10 mouse cellular contexts compared by ENCODE assay signal in the genomic region with DNA sequence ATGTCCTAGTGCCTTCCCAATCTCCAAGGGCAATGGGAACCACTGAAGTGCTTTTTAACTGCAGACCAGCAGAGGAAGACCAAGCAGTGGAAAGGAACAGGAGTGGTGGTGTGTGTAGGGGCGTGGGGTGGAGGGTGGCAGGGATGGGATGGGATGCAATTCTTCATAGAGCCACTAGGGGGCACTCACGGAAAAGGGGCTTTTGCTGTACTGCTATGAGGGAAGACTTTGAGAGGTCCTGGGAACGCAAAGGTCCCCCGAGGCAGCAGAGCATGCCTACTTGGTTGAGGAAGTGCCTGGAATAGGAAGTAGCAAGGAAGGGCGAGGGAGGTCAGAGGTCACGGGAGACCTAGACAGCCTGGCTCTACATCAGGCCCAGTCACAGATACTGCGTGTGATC.
DNase-seq lines count a peak whose midpoint lies in the region; ATAC-seq and TF ChIP-seq lines count a peak whose summit lies in the region.
"Had no signal": no experiment of that assay in that cellular context is flagged by ENCODE, and none has a peak within 500 bp of the region (broad histone marks: within the 10 kb centered on the region; RNA-seq: fewer than 3 reads in every experiment).

No protein-coding gene starts in this region.

- DNase-seq in cerebellum, adult 2 months: no peak
- DNase-seq in cerebellum, postnatal 25 days: no peak
- peak; percentile 23 for DNase-seq in lung, embryonic 14.5 days
- no peak for DNase-seq in lung, postnatal 14 days
- DNase-seq in brain, embryonic 14.5 days (ENCODE audit: low read depth): no peak
- peak; percentile 56 for DNase-seq in splenic B cell, adult 2 months (ENCODE audit: low read depth, low spot score)
- DNase-seq in left cerebral cortex, adult 18-20 months (ENCODE audit: low spot score in 2 of 2): no peak
- DNase-seq in cerebellum, adult 11 months: no peak
- DNase-seq: heart, postnatal 10 days had no signal

- WGBS in cerebellum, adult 2 months: 71% methylated on average over 7 of the region's 7 CpGs
- WGBS in lung, embryonic 14.5 days: 50% methylated on average over 7 of the region's 7 CpGs

- no peak overlapping the region for H3K27ac ChIP-seq in cerebellum, adult 2 months (ENCODE audit: insufficient read depth, low read length)
- H3K27ac ChIP-seq in lung, embryonic 14.5 days (ENCODE audit: low read depth): no peak overlapping the region
- H3K27ac ChIP-seq: macrophage had no signal

- TF ChIP-seq CTCF in cerebellum, adult 2 months (IDR thresholded peaks at IDR 0.05; ENCODE audit: borderline replicate concordance, insufficient read depth, low read depth, low read length): peak; percentile 70
- TF ChIP-seq CTCF in lung, embryonic 14.5 days (IDR thresholded peaks at IDR 0.05; ENCODE audit: low read depth): peak; percentile 82
- peak; percentile 71 for TF ChIP-seq CTCF in brain, embryonic 14.5 days (IDR thresholded peaks at IDR 0.05; ENCODE audit: borderline replicate concordance, extremely low read depth, insufficient read depth, insufficient read length)

- no peak overlapping the region for H3K4me3 ChIP-seq in cerebellum, adult 2 months (replicated peaks; ENCODE audit: insufficient read depth, low read depth, low read length)
- H3K4me3 ChIP-seq in lung, embryonic 14.5 days (ENCODE audit: low read depth, low read length): no peak overlapping the region

- ATAC-seq in lung, embryonic 14.5 days (ENCODE audit: insufficient read depth): no peak

- no peaks in the 10 kb centered on the region for H3K9me3 ChIP-seq in lung, embryonic 14.5 days (ENCODE audit: low read depth, low read length)

- H3K27me3 ChIP-seq in cerebellum, adult 2 months (ENCODE audit: control insufficient read depth, insufficient read depth, low read length): no peaks in the 10 kb centered on the region
- no peaks in the 10 kb centered on the region; the same call in 1 of the 2 replicates for H3K27me3 ChIP-seq in lung, embryonic 14.5 days (ENCODE audit: insufficient read depth, low read length)
- H3K27me3 ChIP-seq in splenic B cell, adult 2 months (ENCODE audit: control insufficient read depth, insufficient read depth, low read length, poor library complexity, severe bottlenecking): no peaks in the 10 kb centered on the region

- H3K36me3 ChIP-seq in lung, embryonic 14.5 days (ENCODE audit: insufficient read depth): no peaks in the 10 kb centered on the region
- no peaks in the 10 kb centered on the region for H3K36me3 ChIP-seq in splenic B cell, adult 2 months (ENCODE audit: control insufficient read depth, insufficient read depth, low read length, poor library complexity, severe bottlenecking)

- no peak overlapping the region for H3K9ac ChIP-seq in lung, embryonic 14.5 days

- TF ChIP-seq POLR2A in cerebellum, adult 2 months (IDR thresholded peaks at IDR 0.05; ENCODE audit: borderline replicate concordance, insufficient read depth, low read length): no peak
- TF ChIP-seq POLR2A in brain, embryonic 14.5 days (IDR thresholded peaks at IDR 0.05; ENCODE audit: borderline replicate concordance, extremely low read depth, insufficient read depth, insufficient read length, poor library complexity, severe bottlenecking): no peak

- H3K4me1 ChIP-seq in cerebellum, adult 2 months (ENCODE audit: control insufficient read depth, insufficient read depth, low read length): peaks cover 17% of the 10 kb centered on the region
- peaks cover 3% of the 10 kb centered on the region; the same call in 1 of the 2 replicates for H3K4me1 ChIP-seq in lung, embryonic 14.5 days (ENCODE audit: insufficient read depth)

- no peak overlapping the region for H3K4me2 ChIP-seq in lung, embryonic 14.5 days

Comparison
In these comparisons a context has a peak if more than half of its experiments do, and no peak if none do; other contexts are left out.
1. DNase-seq: peak in lung, embryonic 14.5 days (single experiment) and splenic B cell, adult 2 months (single experiment); none in cerebellum, adult 2 months (0 of 2), cerebellum, postnatal 25 days (0 of 2), lung, postnatal 14 days (single experiment), brain, embryonic 14.5 days (single experiment), left cerebral cortex, adult 18-20 months (0 of 2) and cerebellum, adult 11 months (single experiment).
2. Peak in every context shown above with its lines, with median percentiles within 50 percentile points of each other: CTCF ChIP-seq.